Mouse (Mus musculus) G1E (cell line): ENCODE results near the gene Tcp11. TPM values are rescaled to one million over a fixed set of nuclear protein-coding genes. Genes with fewer than 3 reads are reported as not detected.

Experiments
- ATAC-seq: 2 replicates; pipeline ENCODE4 v1.8.0; 2016; ENCODE audit warnings: mild to moderate bottlenecking; ENCODE audit not compliant: insufficient number of reproducible peaks, poor library complexity, low FRiP score, severe bottlenecking; ENCODE audit errors: extremely low read depth
- DNase-seq: peaks from one replicate; pipeline ENCODE4 v3.0.0; 2012; ENCODE audit warnings: low spot score
- H3K27me3 ChIP-seq: 2 replicates; pipeline ENCODE4 v1.6.1; 2012; ENCODE audit warnings: mild to moderate bottlenecking, low read length, inconsistent platforms; ENCODE audit not compliant: insufficient read depth
- H3K36me3 ChIP-seq: replicated peaks from 2 replicates; pipeline ENCODE3; 2012; ENCODE audit warnings: mild to moderate bottlenecking, inconsistent platforms
- H3K4me1 ChIP-seq: 2 replicates; pipeline ENCODE4 v1.6.1; 2012; ENCODE audit warnings: low read depth, low read length, inconsistent platforms, mixed read lengths; ENCODE audit not compliant: insufficient read depth
- H3K4me3 ChIP-seq: 2 replicates; pipeline ENCODE4 v1.5.1; 2012; ENCODE audit warnings: low read depth, mild to moderate bottlenecking, inconsistent platforms, low read length, moderate library complexity, mixed read lengths
- H3K9me3 ChIP-seq: replicated peaks from 2 replicates; pipeline ENCODE4 v1.6.1; 2012; ENCODE audit warnings: inconsistent platforms
- CTCF ChIP-seq: IDR thresholded peaks from 2 replicates; pipeline ENCODE4 v1.5.1; 2012; ENCODE audit warnings: low read depth, low read length, inconsistent platforms, mixed read lengths
- GATA1 ChIP-seq: IDR thresholded peaks from 2 replicates; pipeline ENCODE4 v1.6.1; 2012; ENCODE audit warnings: borderline replicate concordance, low read length, inconsistent platforms, mixed read lengths
- GATA2 ChIP-seq: IDR thresholded peaks from 2 replicates; pipeline ENCODE4 v1.6.1; 2012; ENCODE audit warnings: low read depth, low read length, inconsistent platforms, borderline replicate concordance
- POLR2AphosphoS5 ChIP-seq: IDR thresholded peaks from 2 replicates; pipeline ENCODE4 v1.6.1; 2012; ENCODE audit warnings: low read depth, low read length, inconsistent platforms; ENCODE audit not compliant: insufficient replicate concordance
- TAL1 ChIP-seq: conservative IDR thresholded peaks from 2 replicates; pipeline ENCODE4 v1.6.1; 2012; ENCODE audit warnings: low read depth, low read length, inconsistent platforms, mixed read lengths
- polyA plus RNA-seq: library from polyadenylated mRNA; stranded (reverse); fragments of >175 nt; gene quantifications from 2 replicates; pipeline ENCODE4 v1.2.3, GENCODE M21; 2012
- total RNA-seq, 2 experiments: library from RNA; stranded (forward) in 1 of 2; stranded (reverse) in 1 of 2; fragments of 200-1000 nt in 1 of 2; fragments of >200 nt in 1 of 2; fragmentation: Nextera tagmentation in 1 of 2; gene quantifications; 2 replicates each; pipeline ENCODE4 v1.2.3; 2014 to 2017

Tcp11 gene
- total and polyA plus RNA-seq, 3 experiments, result not detected

DNA sequence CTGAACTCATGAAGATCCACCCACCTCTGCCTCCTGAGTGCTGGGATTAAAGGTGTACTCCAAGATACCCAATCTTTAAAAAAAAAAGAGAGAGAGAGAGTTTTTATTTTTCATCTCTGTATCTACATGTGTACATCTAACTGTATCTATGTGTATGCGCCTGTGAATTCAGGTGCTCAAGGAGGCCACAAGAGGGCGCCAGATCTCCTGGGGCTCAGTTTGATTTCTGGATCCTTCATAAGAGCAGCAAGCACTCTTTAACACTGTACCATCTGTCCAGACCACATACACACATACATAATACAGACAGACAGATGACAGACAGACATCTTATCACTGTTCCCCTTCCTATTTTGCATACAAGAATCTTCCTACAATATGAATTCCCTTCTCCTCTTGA lies 11.9 kb upstream of the Tcp11 start:
- no peaks in the 10 kb centered on the region for H3K36me3 ChIP-seq
- TF ChIP-seq CTCF (0 out of 2 replicates have a peak, but pooled peaks have one; percentile 17), GATA2 (no peak), TAL1 (no peak), GATA1 (no peak), POLR2AphosphoS5 (no peak)
- peaks cover 3% of the 10 kb centered on the region; the same call in 1 of the 2 replicates for H3K4me1 ChIP-seq
- 0 out of 2 replicates have a peak, but pooled peaks cover 8% of the 10 kb centered on the region for H3K27me3 ChIP-seq
- no peak overlapping the region for H3K4me3 ChIP-seq
- H3K9me3 ChIP-seq, result peaks cover 6% of the 10 kb centered on the region
- no peak for DNase-seq
- ATAC-seq, result no peak

DNA sequence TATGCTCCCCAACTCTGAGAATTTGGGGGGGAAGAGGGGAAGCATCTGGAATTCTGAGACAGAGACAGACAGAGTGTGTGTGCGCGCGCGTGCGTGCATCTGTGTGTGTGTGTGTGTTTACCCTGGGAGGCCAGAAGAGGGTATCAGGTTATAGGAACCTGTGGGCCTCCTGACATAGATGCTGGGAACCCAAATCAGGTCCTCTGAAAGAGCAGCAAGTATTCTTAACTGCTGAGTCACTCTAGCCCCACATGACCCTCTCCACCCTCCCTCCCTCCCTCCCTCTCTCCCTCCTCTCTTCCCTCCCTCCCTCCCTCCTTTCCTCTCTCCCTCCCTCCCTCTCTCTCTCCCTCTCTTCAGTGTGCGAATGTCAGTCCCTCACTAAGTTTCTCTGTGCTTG lies 8.3 kb upstream of the Tcp11 start:
- Histone ChIP-seq H3K36me3 (no peaks in the 10 kb centered on the region), H3K9me3 (peaks cover 3% of the 10 kb centered on the region; the same call in 1 of the 2 replicates), H3K4me3 (no peak overlapping the region), H3K4me1 (peaks cover 9% of the 10 kb centered on the region; the same call in 1 of the 2 replicates), H3K27me3 (0 out of 2 replicates have a peak, but pooled peaks cover 6% of the 10 kb centered on the region)
- TF ChIP-seq TAL1 (no peak), CTCF (no peak), GATA1 (no peak), GATA2 (no peak), POLR2AphosphoS5 (no peak)
- DNase-seq, result no peak
- ATAC-seq, result no peak

- Histone ChIP-seq H3K4me1 (peaks cover 16% of the 10 kb centered on the region), H3K4me3 (no peak overlapping the region), H3K9me3 (peaks cover 2% of the 10 kb centered on the region; the same call in 1 of the 2 replicates), H3K36me3 (no peaks in the 10 kb centered on the region), H3K27me3 (0 out of 2 replicates have a peak, but pooled peaks cover 11% of the 10 kb centered on the region)
- DNase-seq (no peak), ATAC-seq (no peak)
- TF ChIP-seq GATA2, result no peak
- no peak for TF ChIP-seq POLR2AphosphoS5
- no peak for TF ChIP-seq GATA1
- TF ChIP-seq CTCF, result no peak
- TF ChIP-seq TAL1, result no peak
Observed at GRCm38 (mm10) chr17:28087430-28087829, 7.0 kb upstream of the Tcp11 start.

GRCm38 (mm10) chr17:28084964-28085363 lies 4.5 kb upstream of the Tcp11 start:
- DNase-seq, result peak; percentile 94
- Histone ChIP-seq H3K9me3 (peaks cover 3% of the 10 kb centered on the region; the same call in 1 of the 2 replicates), H3K4me1 (peaks cover 25% of the 10 kb centered on the region), H3K36me3 (no peaks in the 10 kb centered on the region), H3K27me3 (peaks cover 19% of the 10 kb centered on the region; the same call in 1 of the 2 replicates), H3K4me3 (no peak overlapping the region)
- peak; percentile 49; the same call in 1 of the 2 replicates for ATAC-seq
- TF ChIP-seq CTCF, result peak; percentile 63
- no peak for TF ChIP-seq GATA2

DNA sequence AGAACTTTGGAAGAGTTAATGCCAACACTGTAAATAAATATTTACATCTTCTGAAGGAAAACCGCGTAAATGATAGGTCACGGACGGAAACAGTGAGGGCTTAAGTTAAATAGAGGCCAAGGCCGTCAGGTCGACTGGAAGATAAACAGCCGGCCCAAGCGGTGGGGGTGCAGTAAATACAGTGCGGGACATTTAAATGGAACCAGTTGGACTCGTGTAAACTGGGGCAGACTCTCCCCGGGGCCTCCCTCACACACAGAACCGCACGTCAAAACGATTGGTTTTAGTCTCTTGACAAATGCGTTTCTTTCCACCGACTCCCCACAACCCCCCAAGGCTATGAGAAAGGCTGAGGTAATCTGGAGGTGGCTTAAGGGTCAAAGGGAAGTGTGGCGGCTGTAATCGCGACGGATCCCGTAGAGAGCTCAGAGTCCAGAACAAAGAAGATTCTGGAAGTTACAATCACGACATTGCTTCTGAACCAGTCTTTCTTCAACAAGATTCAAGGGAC lies 4.0 kb upstream of the Tcp11 start:
- peaks cover 29% of the 10 kb centered on the region for H3K4me1 ChIP-seq
- H3K4me3 ChIP-seq, result no peak overlapping the region
- TF ChIP-seq POLR2AphosphoS5 (no peak), TAL1 (no peak), GATA2 (no peak), GATA1 (no peak), CTCF (no peak)
- peaks cover 3% of the 10 kb centered on the region; the same call in 1 of the 2 replicates for H3K9me3 ChIP-seq
- peaks cover 21% of the 10 kb centered on the region; the same call in 1 of the 2 replicates for H3K27me3 ChIP-seq
- DNase-seq (no peak), ATAC-seq (no peak)
- H3K36me3 ChIP-seq, result no peaks in the 10 kb centered on the region

DNA sequence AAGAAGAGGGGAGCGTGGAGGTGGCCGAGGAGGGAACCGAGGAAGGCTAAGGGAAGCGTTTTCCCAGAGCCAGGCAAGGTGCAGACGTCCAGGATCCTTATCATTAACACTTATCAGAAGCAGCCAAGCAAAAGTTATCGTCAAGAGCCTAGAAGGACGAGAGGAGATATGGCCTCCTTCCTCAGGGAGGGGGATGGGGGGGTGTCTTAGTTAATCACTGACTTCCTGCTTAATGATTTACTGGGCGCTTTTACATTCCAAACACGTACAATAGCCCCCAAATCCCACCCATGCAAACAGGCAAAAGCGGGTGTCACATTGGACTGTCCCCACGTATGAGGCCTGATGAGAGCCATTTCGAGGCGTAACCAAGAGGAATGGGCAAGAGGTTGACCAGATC lies 2.4 kb upstream of the Tcp11 start:
- TF ChIP-seq CTCF (no peak), POLR2AphosphoS5 (no peak), TAL1 (no peak), GATA1 (no peak), GATA2 (no peak)
- Histone ChIP-seq H3K27me3 (peaks cover 24% of the 10 kb centered on the region), H3K4me1 (peaks cover 26% of the 10 kb centered on the region), H3K4me3 (no peak overlapping the region), H3K9me3 (peaks cover 3% of the 10 kb centered on the region; the same call in 1 of the 2 replicates), H3K36me3 (no peaks in the 10 kb centered on the region)
- DNase-seq (no peak), ATAC-seq (no peak)

DNA sequence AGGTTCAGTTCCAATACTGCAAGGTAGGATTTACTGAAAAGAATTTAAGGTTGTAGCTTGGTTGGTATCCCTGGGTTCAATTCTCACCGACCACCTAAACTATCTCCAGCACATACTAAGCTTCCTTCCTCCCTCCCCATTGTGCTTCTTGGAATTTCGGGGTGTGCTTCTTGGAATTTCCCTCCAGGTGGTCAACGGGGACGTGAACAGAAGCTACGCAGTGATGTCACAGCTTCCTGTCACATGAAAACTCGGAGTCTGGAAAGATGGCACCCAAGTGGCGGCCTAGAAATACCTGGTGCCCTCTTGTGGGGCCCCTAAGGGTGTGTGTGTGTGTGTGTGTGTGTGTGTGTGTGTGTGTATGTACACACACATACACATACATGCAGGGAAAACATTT lies 1.4 kb upstream of the Tcp11 start:
- Histone ChIP-seq H3K9me3 (peaks cover 3% of the 10 kb centered on the region; the same call in 1 of the 2 replicates), H3K4me1 (peaks cover 26% of the 10 kb centered on the region), H3K36me3 (no peaks in the 10 kb centered on the region), H3K27me3 (peaks cover 25% of the 10 kb centered on the region), H3K4me3 (no peak overlapping the region)
- ATAC-seq (no peak), DNase-seq (no peak)
- TF ChIP-seq GATA1 (no peak), GATA2 (no peak), TAL1 (no peak), CTCF (no peak), POLR2AphosphoS5 (no peak)
